Mouse (Mus musculus) neural tube, embryonic 15.5 days (tissue): ENCODE results near the gene Pkd1l3. TPM values are rescaled to one million over a fixed set of nuclear protein-coding genes. Genes with fewer than 3 reads are reported as not detected.

Experiments
- ATAC-seq: fragments of 200-750 bp; cut with Nextera tagmentation; 2 replicates; pipeline ENCODE4 v1.8.0; 2017; ENCODE audit warnings: mild to moderate bottlenecking, moderate TSS enrichment, moderate library complexity; ENCODE audit not compliant: low FRiP score
- H3K27ac ChIP-seq: fragments of 300-500 bp; sonication (generic); replicated peaks from 2 replicates; pipeline ENCODE4 v1.5.1; 2015; ENCODE audit warnings: mild to moderate bottlenecking, inconsistent platforms
- H3K27me3 ChIP-seq: fragments of 300-500 bp; sonication (generic); replicated peaks from 2 replicates; pipeline ENCODE4 v1.6.1; 2015; ENCODE audit warnings: inconsistent platforms
- H3K36me3 ChIP-seq: fragments of 300-500 bp; sonication (generic); 2 replicates; pipeline ENCODE4 v1.6.1; 2015; ENCODE audit warnings: inconsistent platforms
- H3K4me1 ChIP-seq: fragments of 300-500 bp; sonication (generic); 2 replicates; pipeline ENCODE4 v1.6.1; 2015; ENCODE audit warnings: inconsistent platforms
- H3K4me2 ChIP-seq: fragments of 300-500 bp; sonication (generic); 2 replicates; pipeline ENCODE4 v1.6.1; 2015; ENCODE audit warnings: inconsistent platforms, mild to moderate bottlenecking, moderate library complexity
- H3K4me3 ChIP-seq: fragments of 300-500 bp; sonication (generic); replicated peaks from 2 replicates; pipeline ENCODE4 v1.5.1; 2015; ENCODE audit warnings: mild to moderate bottlenecking, inconsistent platforms
- H3K9ac ChIP-seq: fragments of 300-500 bp; sonication (generic); replicated peaks from 2 replicates; pipeline ENCODE4 v1.6.1; 2015; ENCODE audit warnings: mild to moderate bottlenecking, inconsistent platforms
- H3K9me3 ChIP-seq: fragments of 300-500 bp; sonication (generic); replicated peaks from 2 replicates; pipeline ENCODE4 v1.6.1; 2016; ENCODE audit warnings: inconsistent platforms
- WGBS: fragments of 180-500 bp; shearing (Covaris S2); methylation state at CpG from one replicate; pipeline ENCODE4 v1.1.7; 2015; ENCODE audit warnings: mixed read lengths; 5-methylcytosine and 5-hydroxymethylcytosine counted together
- polyA plus RNA-seq: library from polyadenylated mRNA; unstranded; fragments of >200 nt; fragmentation: Nextera tagmentation; extraction: Ambion mirVana; gene quantifications from 2 replicates; pipeline ENCODE4 v1.2.1, GENCODE M21; 2015

The Pkd1l3 gene
- polyA plus RNA-seq, 1 experiment from 2014 or later = 0.04 TPM

DNA sequence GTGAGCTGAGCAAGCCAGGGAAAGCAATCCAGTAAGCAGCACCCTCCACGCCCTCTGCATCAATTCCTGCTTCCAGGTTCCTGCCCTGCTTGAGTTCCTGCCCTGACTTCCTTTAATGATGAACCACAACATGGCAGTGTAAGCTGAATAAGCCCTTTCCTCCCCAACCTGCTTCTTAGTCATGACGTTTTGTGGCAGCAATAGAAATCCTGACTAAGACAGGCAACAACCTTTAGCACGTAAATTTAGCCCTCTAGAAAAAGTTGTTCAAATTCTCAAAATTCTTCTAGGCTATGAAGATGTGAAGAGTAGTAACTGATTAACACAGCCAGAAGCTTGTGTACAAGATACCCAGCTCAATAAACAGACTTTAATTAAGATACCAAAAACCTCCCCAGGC, 67.2 kb downstream of the Pkd1l3 start:
- Histone ChIP-seq H3K4me2 (no peak overlapping the region), H3K9me3 (no peaks in the 10 kb centered on the region), H3K36me3 (peaks cover 64% of the 10 kb centered on the region), H3K9ac (no peak overlapping the region), H3K27ac (no peak overlapping the region), H3K4me1 (peaks cover 14% of the 10 kb centered on the region), H3K4me3 (no peak overlapping the region), H3K27me3 (no peaks in the 10 kb centered on the region)
- WGBS = 88% methylated on average over 3 of the region's 3 CpGs
- ATAC-seq = no peak

DNA sequence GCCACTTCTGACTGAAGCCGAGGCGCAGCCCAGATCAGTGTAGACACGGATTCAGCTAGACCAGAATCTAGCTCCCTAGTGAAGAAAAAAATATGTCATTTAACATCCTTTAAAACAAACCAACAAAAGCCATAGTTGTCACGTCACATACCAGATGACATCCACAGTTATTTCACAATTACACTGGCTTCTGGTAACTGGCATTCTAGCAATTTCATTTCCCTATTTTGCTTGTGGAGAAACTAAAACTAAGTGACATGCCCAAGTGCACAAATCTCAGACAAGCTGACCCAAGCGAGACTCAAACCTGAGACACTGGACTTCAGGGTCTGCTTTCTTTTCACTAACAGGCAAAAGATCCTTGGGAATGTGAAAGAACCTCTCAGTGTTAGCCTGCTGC, 67.8 kb downstream of the Pkd1l3 start:
- Histone ChIP-seq H3K4me3 (no peak overlapping the region), H3K27me3 (no peaks in the 10 kb centered on the region), H3K36me3 (peaks cover 59% of the 10 kb centered on the region), H3K4me2 (no peak overlapping the region), H3K9ac (no peak overlapping the region), H3K4me1 (peaks cover 14% of the 10 kb centered on the region), H3K27ac (no peak overlapping the region), H3K9me3 (no peaks in the 10 kb centered on the region)
- ATAC-seq = no peak
- WGBS = 97% methylated on average over 5 of the region's 5 CpGs

DNA sequence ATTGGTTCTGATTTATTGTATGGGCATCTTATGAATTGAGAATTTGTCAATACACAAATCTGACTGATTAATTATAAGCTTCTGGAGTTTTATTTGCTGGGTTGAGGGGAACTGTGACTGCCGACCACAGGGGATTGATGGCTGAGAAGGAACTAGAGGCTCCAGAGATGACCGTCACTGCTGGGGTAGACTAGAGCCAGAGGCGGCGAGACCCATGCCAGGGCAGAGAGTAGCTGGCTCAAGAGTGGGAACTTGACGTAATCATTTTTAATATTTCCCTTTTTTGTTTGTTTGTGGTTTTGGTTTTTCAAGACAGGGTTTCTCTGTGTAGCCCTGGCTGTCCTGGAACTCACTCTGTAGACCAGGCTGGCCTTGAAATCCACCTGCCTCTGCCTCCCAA, 72.9 kb downstream of the Pkd1l3 start:
- Histone ChIP-seq H3K9ac (no peak overlapping the region), H3K4me2 (no peak overlapping the region), H3K4me1 (peaks cover 43% of the 10 kb centered on the region), H3K4me3 (no peak overlapping the region), H3K27ac (no peak overlapping the region), H3K9me3 (no peaks in the 10 kb centered on the region), H3K27me3 (no peaks in the 10 kb centered on the region), H3K36me3 (peaks cover 13% of the 10 kb centered on the region)
- 90% methylated on average over 5 of the region's 5 CpGs for WGBS
- ATAC-seq = no peak

DNA sequence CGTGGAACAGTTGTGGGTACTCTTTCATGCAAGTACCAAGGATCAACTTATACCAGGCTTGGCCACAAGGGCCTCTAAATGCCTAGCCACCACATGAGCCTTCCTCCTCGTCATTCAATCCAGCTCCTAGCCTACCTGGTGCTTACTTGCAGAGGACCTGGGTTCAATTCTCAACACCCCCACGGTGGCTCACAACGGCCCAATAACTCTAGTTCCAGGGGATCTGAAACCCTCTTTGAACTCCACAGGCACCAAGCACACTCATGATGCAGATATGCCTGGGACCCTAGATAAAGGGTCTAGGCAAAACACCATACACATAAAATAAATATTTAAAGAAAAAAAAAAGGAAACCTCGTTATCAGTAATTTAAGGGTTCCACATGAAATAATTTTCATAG, 77.5 kb downstream of the Pkd1l3 start:
- 0 out of 2 replicates have a peak overlapping the region, but pooled peaks have one; percentile 35 for H3K27ac ChIP-seq
- 45% methylated on average over 5 of the region's 5 CpGs for WGBS

DNA sequence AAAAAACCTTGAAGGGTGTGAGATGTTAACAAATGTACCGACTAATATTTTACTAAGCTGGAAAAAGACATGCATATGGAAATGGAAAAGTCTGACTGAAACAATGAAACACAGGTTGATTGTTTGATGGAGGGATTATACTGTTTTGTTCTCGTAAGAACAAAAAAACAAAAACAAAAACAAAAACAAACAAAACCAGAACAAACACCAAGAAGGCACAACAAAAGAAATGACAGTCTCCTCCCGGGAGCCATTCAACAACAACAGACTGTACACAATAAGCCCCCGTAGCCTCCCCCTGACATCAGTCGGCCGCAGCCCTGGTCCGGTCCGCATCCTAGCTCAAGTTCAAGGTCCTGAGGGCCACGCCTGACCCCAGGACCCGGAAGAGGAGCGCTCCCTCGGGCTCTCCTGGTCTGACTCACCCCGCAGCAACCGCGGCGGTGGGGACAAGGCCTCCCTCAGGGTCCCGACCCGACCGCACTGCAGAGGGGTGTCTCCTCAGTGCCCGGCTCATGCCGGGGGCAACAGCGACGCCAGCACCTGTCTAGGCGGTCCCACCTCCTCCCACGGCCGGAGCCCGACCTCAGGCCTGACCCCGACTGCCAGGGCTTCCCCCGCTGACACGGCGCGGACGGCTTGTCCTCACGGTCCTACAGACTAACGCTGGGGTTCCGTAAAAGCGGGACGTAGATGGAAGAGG, 78.3 kb downstream of the Pkd1l3 start:
- Histone ChIP-seq H3K9me3 (no peaks in the 10 kb centered on the region), H3K27me3 (0 out of 2 replicates have a peak, but pooled peaks cover 5% of the 10 kb centered on the region), H3K4me1 (peaks cover 37% of the 10 kb centered on the region), H3K4me2 (peak overlapping the region; percentile 82), H3K4me3 (peak overlapping the region; percentile 78), H3K9ac (peak overlapping the region; percentile 96), H3K27ac (peak overlapping the region; percentile 86), H3K36me3 (no peaks in the 10 kb centered on the region)
- WGBS = under 1% methylated on average over 38 of the region's 38 CpGs
- peak; percentile 64 for ATAC-seq

More for the DNA sequence above, 77.5 kb downstream of the Pkd1l3 start:
- Histone ChIP-seq H3K9ac (peak overlapping the region; percentile 96), H3K36me3 (no peaks in the 10 kb centered on the region), H3K4me1 (peaks cover 38% of the 10 kb centered on the region), H3K4me2 (peak overlapping the region; percentile 82), H3K9me3 (no peaks in the 10 kb centered on the region), H3K27me3 (0 out of 2 replicates have a peak, but pooled peaks cover 1% of the 10 kb centered on the region), H3K4me3 (peak overlapping the region; percentile 78)
- no peak for ATAC-seq

DNA sequence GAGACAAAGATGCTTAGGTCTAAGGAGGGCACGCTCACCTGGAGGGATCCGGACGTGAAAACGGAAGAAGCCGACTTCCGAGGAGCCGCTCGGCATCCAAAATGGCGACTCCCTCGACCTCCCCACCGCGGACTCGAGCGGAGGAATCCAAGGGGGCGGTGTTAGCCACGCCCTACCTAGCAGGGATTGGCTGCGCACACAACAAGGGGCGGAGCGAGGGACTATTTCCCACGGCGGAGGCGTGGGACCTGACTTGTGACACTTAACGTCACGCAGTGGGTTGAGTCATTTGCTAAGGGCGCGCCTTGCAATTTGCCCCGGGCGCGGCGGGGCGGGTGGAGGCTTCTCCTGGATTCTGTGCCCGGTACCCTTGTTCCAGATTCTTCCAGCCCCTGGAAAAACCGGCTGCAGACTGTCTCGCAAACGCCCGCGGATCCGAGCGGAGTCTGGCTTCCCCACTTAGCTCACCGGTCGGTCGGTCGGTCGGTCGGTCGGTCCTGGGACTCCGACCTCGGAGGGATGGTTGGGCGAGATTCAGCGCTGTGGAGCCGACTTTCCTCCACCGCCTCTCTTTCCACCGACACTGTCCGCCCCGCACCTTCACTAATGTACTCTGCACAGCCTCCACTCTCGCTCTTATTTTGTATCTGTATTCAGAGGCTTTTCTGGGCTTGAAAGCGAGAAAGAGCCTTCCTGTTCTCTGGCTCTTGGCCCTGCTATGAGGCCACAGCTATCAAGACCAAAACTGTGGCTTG, 79.0 kb downstream of the Pkd1l3 start, which contains the start of gene Ist1:
TSS of gene Ist1 (minus strand) at position 115 of the 755 bp plus-strand sequence.
- Histone ChIP-seq H3K4me3 (peak within 1 kb of the TSS; percentile 78), H3K27ac (peak within 1 kb of the TSS; percentile 89), H3K9me3 (no peaks in the 10 kb centered on the region), H3K4me2 (peak within 1 kb of the TSS; percentile 82), H3K4me1 (peaks cover 34% of the 10 kb centered on the region), H3K9ac (peak within 1 kb of the TSS; percentile 96), H3K36me3 (no peaks in the 10 kb centered on the region), H3K27me3 (0 out of 2 replicates have a peak, but pooled peaks cover 5% of the 10 kb centered on the region)
- peak; percentile 99 for ATAC-seq
- under 1% methylated on average over 56 of the region's 57 CpGs for WGBS

DNA sequence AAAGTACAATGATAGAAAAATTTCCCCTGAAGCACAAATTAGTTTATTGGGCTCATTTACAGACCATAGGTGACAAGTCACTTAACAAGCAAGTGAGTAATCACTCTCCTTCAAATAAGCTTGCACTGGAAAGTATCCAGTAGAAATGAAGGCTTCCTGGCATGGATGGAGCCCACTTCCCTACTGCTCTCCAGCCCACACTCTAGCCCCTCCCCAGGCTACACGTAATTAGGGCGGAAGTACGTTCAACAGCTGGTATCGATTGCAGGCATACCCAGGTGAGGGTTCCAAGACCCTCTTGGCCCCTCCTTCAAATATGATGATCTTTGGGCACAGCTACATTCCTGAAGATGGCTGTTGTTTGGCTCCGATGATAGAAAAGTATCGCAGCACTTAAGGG, 79.8 kb downstream of the Pkd1l3 start:
- Histone ChIP-seq H3K4me1 (peaks cover 34% of the 10 kb centered on the region), H3K27me3 (0 out of 2 replicates have a peak, but pooled peaks cover 5% of the 10 kb centered on the region), H3K9me3 (no peaks in the 10 kb centered on the region), H3K4me2 (peak overlapping the region; percentile 77), H3K36me3 (no peaks in the 10 kb centered on the region), H3K4me3 (peak overlapping the region; percentile 78), H3K27ac (peak overlapping the region; percentile 89; the same call in 1 of the 2 replicates), H3K9ac (no peak overlapping the region)
- 44% methylated on average over 6 of the region's 6 CpGs for WGBS
- no peak for ATAC-seq

DNA sequence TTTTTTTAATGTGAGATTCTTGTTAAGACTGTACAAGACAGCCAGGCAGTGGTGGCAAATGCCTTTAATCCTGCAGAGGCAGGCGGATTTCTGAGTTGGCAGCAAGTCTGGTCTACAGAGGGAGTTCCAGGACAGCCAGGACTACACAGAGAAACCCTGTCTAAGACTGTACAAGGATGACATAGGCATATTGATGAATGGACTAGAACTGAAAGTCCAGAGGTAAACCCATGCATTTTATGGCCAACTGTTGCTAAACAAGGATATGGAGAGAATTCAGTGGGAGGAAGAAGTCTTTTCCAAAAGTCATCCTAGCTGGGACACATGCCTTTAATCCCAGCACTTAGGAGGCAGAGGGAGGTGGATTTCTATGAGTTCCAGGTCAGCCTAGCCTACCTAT, 83.4 kb downstream of the Pkd1l3 start:
- H3K27ac ChIP-seq = no peak overlapping the region
- ATAC-seq = no peak
- no peak overlapping the region for H3K4me2 ChIP-seq
- H3K27me3 ChIP-seq = peaks cover 6% of the 10 kb centered on the region; the same call in 1 of the 2 replicates
- no peak overlapping the region for H3K9ac ChIP-seq
- no peaks in the 10 kb centered on the region for H3K9me3 ChIP-seq
- H3K36me3 ChIP-seq = no peaks in the 10 kb centered on the region
- WGBS = 80% methylated on average over 1 of the region's 1 CpGs
- H3K4me1 ChIP-seq = peaks cover 9% of the 10 kb centered on the region
- no peak overlapping the region for H3K4me3 ChIP-seq

DNA sequence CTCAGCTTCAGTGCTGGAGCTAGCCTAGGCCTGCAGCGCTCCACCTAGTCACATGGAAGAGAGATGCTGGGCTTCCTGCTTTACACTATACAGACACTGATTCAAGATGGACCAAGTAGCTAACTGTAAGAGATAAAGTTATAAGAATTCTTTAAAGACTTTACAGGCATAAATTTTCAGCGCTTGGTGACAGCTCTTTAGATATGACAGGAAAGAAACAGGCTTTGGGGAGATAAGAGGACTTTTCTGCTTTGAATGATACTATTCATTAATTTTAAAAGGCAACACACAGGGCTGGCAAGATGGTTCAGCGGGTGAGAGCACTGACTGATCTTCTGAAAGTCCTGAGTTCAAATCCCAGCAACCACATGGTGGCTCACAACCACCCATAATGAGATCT, 84.2 kb downstream of the Pkd1l3 start:
- ATAC-seq = no peak
- WGBS = 80% methylated on average over 3 of the region's 3 CpGs
- H3K4me3 ChIP-seq = no peak overlapping the region

DNA sequence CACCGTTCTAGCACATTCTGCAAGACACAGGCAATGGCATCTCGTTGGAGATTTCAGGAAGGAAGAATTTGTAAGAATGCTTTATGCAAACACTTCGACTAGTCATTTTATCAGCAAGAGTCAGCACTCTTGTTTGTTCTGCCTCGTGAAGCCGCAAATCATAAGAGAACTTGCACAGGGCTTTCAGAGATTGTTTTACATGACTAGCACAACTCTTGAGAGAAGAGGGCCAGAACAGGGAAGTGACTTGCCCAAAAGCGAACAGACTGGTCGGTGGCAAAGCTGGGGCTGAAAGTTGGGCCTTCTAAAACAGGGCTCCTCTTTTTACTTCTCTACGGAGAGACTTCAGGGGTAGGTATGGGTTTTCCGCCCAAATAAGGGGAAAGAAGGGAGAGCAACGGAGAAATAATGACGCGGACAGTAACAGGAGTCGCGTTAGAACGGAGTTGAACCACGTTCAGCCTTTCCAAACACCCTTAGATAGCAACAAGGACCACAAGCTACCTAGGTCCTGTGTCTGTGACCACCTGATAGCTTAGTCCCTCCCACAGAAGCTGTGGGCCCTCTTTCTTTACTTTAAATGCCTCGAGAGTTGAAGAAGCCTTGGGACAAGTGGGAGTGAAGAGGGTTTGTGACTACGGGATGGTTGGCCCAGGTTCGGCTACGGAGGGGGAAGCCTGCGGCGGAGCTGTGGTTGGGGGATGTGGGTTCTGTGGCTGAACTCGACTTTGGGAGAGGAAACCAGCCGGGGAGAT, 90.4 kb downstream of the Pkd1l3 start:
- WGBS = 12% methylated on average over 24 of the region's 24 CpGs
- H3K4me2 ChIP-seq = peak overlapping the region; percentile 88
- H3K9me3 ChIP-seq = no peaks in the 10 kb centered on the region
- peak overlapping the region; percentile 99 for H3K9ac ChIP-seq
- H3K27me3 ChIP-seq = peaks cover 4% of the 10 kb centered on the region; the same call in 1 of the 2 replicates
- peaks cover 19% of the 10 kb centered on the region for H3K36me3 ChIP-seq
- no peak; the same call in 1 of the 2 replicates for ATAC-seq
- H3K27ac ChIP-seq = peak overlapping the region; percentile 98
- H3K4me1 ChIP-seq = peaks cover 35% of the 10 kb centered on the region
- peak overlapping the region; percentile 78 for H3K4me3 ChIP-seq

More for the DNA sequence above, 84.2 kb downstream of the Pkd1l3 start:
- H3K36me3 ChIP-seq = no peaks in the 10 kb centered on the region
- H3K9me3 ChIP-seq = no peaks in the 10 kb centered on the region
- H3K4me1 ChIP-seq = peaks cover 9% of the 10 kb centered on the region
- H3K4me2 ChIP-seq = no peak overlapping the region
- H3K27me3 ChIP-seq = peaks cover 9% of the 10 kb centered on the region; the same call in 1 of the 2 replicates
- no peak overlapping the region for H3K9ac ChIP-seq
- H3K27ac ChIP-seq = no peak overlapping the region
